ENCODE assay signal across 36 mouse cellular contexts in genomic region chr10:89391571-89392163, GRCm38 (mm10). TPM values are rescaled to one million over a fixed set of nuclear protein-coding genes. Genes with fewer than 3 reads are reported as not detected.
DNase-seq lines count a peak whose midpoint lies in the region; ATAC-seq and TF ChIP-seq lines count a peak whose summit lies in the region.
"Had no signal": no experiment of that assay in that cellular context is flagged by ENCODE, and none has a peak within 500 bp of the region (broad histone marks: within the 10 kb centered on the region; RNA-seq: fewer than 3 reads in every experiment).

No protein-coding gene starts in this region.

- TF ChIP-seq POLR2A in brain, embryonic 14.5 days (IDR thresholded peaks at IDR 0.05; ENCODE audit: borderline replicate concordance, extremely low read depth, insufficient read depth, insufficient read length, poor library complexity, severe bottlenecking) = no peak
- TF ChIP-seq POLR2A in lung, adult 2 months (IDR thresholded peaks at IDR 0.05; ENCODE audit: borderline replicate concordance, extremely low read depth, low read depth, low read length) = no peak

- H3K9me3 ChIP-seq in forebrain, embryonic 13.5 days (replicated peaks) = no peaks in the 10 kb centered on the region
- H3K9me3 ChIP-seq in forebrain, embryonic 12.5 days = no peaks in the 10 kb centered on the region
- no peaks in the 10 kb centered on the region for H3K9me3 ChIP-seq in hindbrain, postnatal 0 days (ENCODE audit: low read length)
- no peaks in the 10 kb centered on the region for H3K9me3 ChIP-seq in hindbrain, embryonic 11.5 days (ENCODE audit: control insufficient read depth, low read length)
- H3K9me3 ChIP-seq: embryonic facial prominence, embryonic 13.5 days; heart, embryonic 13.5 days; hindbrain, embryonic 15.5 days; limb, embryonic 13.5 days; liver, embryonic 12.5 days; megakaryocyte, embryonic 14.5 days; midbrain, embryonic 12.5 days; neural tube, embryonic 15.5 days had no signal

- H3K9ac ChIP-seq in forebrain, embryonic 13.5 days = no peak overlapping the region
- H3K9ac ChIP-seq in forebrain, embryonic 12.5 days = no peak overlapping the region
- H3K9ac ChIP-seq in hindbrain, postnatal 0 days (replicated peaks; ENCODE audit: low read length) = no peak overlapping the region
- no peak overlapping the region for H3K9ac ChIP-seq in hindbrain, embryonic 11.5 days (ENCODE audit: low read depth, low read length)
- H3K9ac ChIP-seq: embryonic facial prominence, embryonic 13.5 days; heart, embryonic 13.5 days; hindbrain, embryonic 15.5 days; limb, embryonic 13.5 days; liver, embryonic 12.5 days; liver, postnatal 0 days; midbrain, embryonic 12.5 days; neural tube, embryonic 15.5 days had no signal

- no peaks in the 10 kb centered on the region for H3K27me3 ChIP-seq in forebrain, embryonic 13.5 days
- H3K27me3 ChIP-seq in forebrain, embryonic 12.5 days = peaks cover 4% of the 10 kb centered on the region
- no peaks in the 10 kb centered on the region for H3K27me3 ChIP-seq in hindbrain, postnatal 0 days (ENCODE audit: insufficient read depth, low read length)
- H3K27me3 ChIP-seq in hindbrain, embryonic 11.5 days (ENCODE audit: control insufficient read depth, insufficient read depth, low read length) = no peaks in the 10 kb centered on the region
- H3K27me3 ChIP-seq: embryonic facial prominence, embryonic 13.5 days; heart, embryonic 13.5 days; hindbrain, embryonic 15.5 days; limb, embryonic 13.5 days; liver, embryonic 12.5 days; megakaryocyte, embryonic 14.5 days; midbrain, embryonic 12.5 days; neural tube, embryonic 15.5 days had no signal

- 33% methylated on average over 4 of the region's 4 CpGs for WGBS in forebrain, embryonic 13.5 days
- 47% methylated on average over 4 of the region's 4 CpGs for WGBS in forebrain, embryonic 12.5 days
- 67% methylated on average over 4 of the region's 4 CpGs for WGBS in hindbrain, postnatal 0 days
- WGBS in hindbrain, embryonic 11.5 days = 82% methylated on average over 4 of the region's 4 CpGs
- 88% methylated on average over 4 of the region's 4 CpGs for WGBS in lung, adult 2 months

- no peak overlapping the region for H3K4me2 ChIP-seq in forebrain, embryonic 13.5 days
- H3K4me2 ChIP-seq in forebrain, embryonic 12.5 days = no peak overlapping the region
- no peak overlapping the region for H3K4me2 ChIP-seq in hindbrain, postnatal 0 days (ENCODE audit: low read depth, low read length)
- H3K4me2 ChIP-seq in hindbrain, embryonic 11.5 days (replicated peaks; ENCODE audit: low read depth, low read length) = no peak overlapping the region
- H3K4me2 ChIP-seq: embryonic facial prominence, embryonic 13.5 days; heart, embryonic 13.5 days; hindbrain, embryonic 15.5 days; limb, embryonic 13.5 days; liver, embryonic 12.5 days; midbrain, embryonic 12.5 days; neural tube, embryonic 15.5 days had no signal

- TF ChIP-seq CTCF in hindbrain, postnatal 0 days (IDR thresholded peaks at IDR 0.05; ENCODE audit: low read depth) = no peak
- TF ChIP-seq CTCF in brain, embryonic 14.5 days (IDR thresholded peaks at IDR 0.05; ENCODE audit: borderline replicate concordance, extremely low read depth, insufficient read depth, insufficient read length) = no peak
- no peak for TF ChIP-seq CTCF in lung, adult 2 months (IDR thresholded peaks at IDR 0.05; ENCODE audit: insufficient read depth, low read length)

- H3K4me3 ChIP-seq in forebrain, embryonic 13.5 days = no peak overlapping the region
- no peak overlapping the region for H3K4me3 ChIP-seq in forebrain, embryonic 12.5 days (replicated peaks)
- no peak overlapping the region for H3K4me3 ChIP-seq in hindbrain, postnatal 0 days (ENCODE audit: low read length)
- H3K4me3 ChIP-seq in hindbrain, embryonic 11.5 days (ENCODE audit: low read depth, low read length) = no peak overlapping the region
- H3K4me3 ChIP-seq in lung, adult 2 months (replicated peaks; ENCODE audit: extremely low read depth, low read depth, low read length) = no peak overlapping the region
- H3K4me3 ChIP-seq: embryonic facial prominence, embryonic 13.5 days; erythroblast, embryonic 14.5 days; gastrocnemius, adult 2 months; heart, adult 2 months; heart, embryonic 13.5 days; hindbrain, embryonic 15.5 days; layer of hippocampus, adult 2 months; left cerebral cortex, adult 2 months; limb, embryonic 13.5 days; liver, embryonic 12.5 days; megakaryocyte, embryonic 14.5 days; midbrain, embryonic 12.5 days; neural tube, embryonic 15.5 days had no signal

- peaks cover 14% of the 10 kb centered on the region; the same call in 1 of the 2 replicates for H3K4me1 ChIP-seq in forebrain, embryonic 13.5 days
- peaks cover 12% of the 10 kb centered on the region for H3K4me1 ChIP-seq in forebrain, embryonic 12.5 days
- H3K4me1 ChIP-seq in hindbrain, postnatal 0 days (ENCODE audit: insufficient read depth, low read length) = 0 out of 2 replicates have a peak, but pooled peaks cover 5% of the 10 kb centered on the region
- H3K4me1 ChIP-seq in hindbrain, embryonic 11.5 days (replicated peaks; ENCODE audit: control insufficient read depth, insufficient read depth, low read length) = no peaks in the 10 kb centered on the region
- H3K4me1 ChIP-seq in lung, adult 2 months (ENCODE audit: control insufficient read depth, insufficient read depth, low read length) = no peaks in the 10 kb centered on the region
- H3K4me1 ChIP-seq: embryonic facial prominence, embryonic 13.5 days; neural tube, embryonic 15.5 days had no signal

- no peak overlapping the region for H3K27ac ChIP-seq in forebrain, embryonic 13.5 days
- no peak overlapping the region for H3K27ac ChIP-seq in forebrain, embryonic 12.5 days
- H3K27ac ChIP-seq in hindbrain, postnatal 0 days = no peak overlapping the region
- no peak overlapping the region for H3K27ac ChIP-seq in hindbrain, embryonic 11.5 days (ENCODE audit: low read depth, low read length)
- H3K27ac ChIP-seq: embryonic facial prominence, embryonic 13.5 days; gastrocnemius, adult 2 months; heart, adult 2 months; heart, embryonic 13.5 days; hindbrain, embryonic 15.5 days; layer of hippocampus, adult 2 months; left cerebral cortex, adult 2 months; limb, embryonic 13.5 days; liver, embryonic 12.5 days; midbrain, embryonic 12.5 days; neural tube, embryonic 15.5 days had no signal

- no peaks in the 10 kb centered on the region for H3K36me3 ChIP-seq in forebrain, embryonic 13.5 days (ENCODE audit: poor library complexity, severe bottlenecking)
- no peaks in the 10 kb centered on the region for H3K36me3 ChIP-seq in forebrain, embryonic 12.5 days (replicated peaks)
- no peaks in the 10 kb centered on the region for H3K36me3 ChIP-seq in hindbrain, postnatal 0 days (ENCODE audit: insufficient read depth, low read length)
- no peaks in the 10 kb centered on the region for H3K36me3 ChIP-seq in hindbrain, embryonic 11.5 days (ENCODE audit: control insufficient read depth, insufficient read depth, low read length)
- H3K36me3 ChIP-seq: embryonic facial prominence, embryonic 13.5 days; heart, embryonic 13.5 days; hindbrain, embryonic 15.5 days; limb, embryonic 13.5 days; liver, embryonic 12.5 days; midbrain, embryonic 12.5 days; neural tube, embryonic 15.5 days had no signal

- peak; percentile 79 for ATAC-seq in forebrain, embryonic 13.5 days
- no peak for ATAC-seq in forebrain, embryonic 12.5 days (ENCODE audit: low FRiP score)
- ATAC-seq in hindbrain, postnatal 0 days = no peak
- no peak for ATAC-seq in hindbrain, embryonic 11.5 days (ENCODE audit: low FRiP score)
- ATAC-seq: liver, embryonic 12.5 days; liver, postnatal 0 days; lung, postnatal 0 days had no signal

- DNase-seq in hindbrain, postnatal 0 days (ENCODE audit: low spot score) = peak; percentile 45
- DNase-seq in hindbrain, embryonic 11.5 days (ENCODE audit: low spot score) = no peak
- DNase-seq in brain, embryonic 14.5 days (ENCODE audit: low read depth) = peak; percentile 77
- DNase-seq in retina, postnatal 1 day = peak; percentile 80
- DNase-seq in lung, adult 2 months = no peak
- DNase-seq: adrenal gland, postnatal 25 days; cerebellum, adult 11 months; cerebellum, adult 9-10 months; embryo, embryonic 11 days; gastrocnemius, adult 2 months; gastrocnemius, postnatal 36 days; heart, adult 2 months; heart, postnatal 10 days; kidney, adult 18-20 months; kidney, postnatal 36 days; liver, postnatal 0 days; lung, postnatal 4 days; right cerebral cortex, adult 18-20 months; thymus, postnatal 4 days had no signal

RNA-seq across cellular contexts. Expression of gene Ano4, which starts 47.1 kb away (rescaled TPM):
- polyA plus RNA-seq in forebrain, embryonic 13.5 days (2015; fragmentation: Nextera tagmentation; extraction: Ambion mirVana) = 2.8 and 3.1 TPM in 2 replicates
- polyA plus RNA-seq in forebrain, embryonic 12.5 days (2016; fragmentation: Nextera tagmentation; extraction: Ambion mirVana) = 1.6 and 1.9 TPM in 2 replicates
- 11.4 and 12.5 TPM in 2 replicates for total RNA-seq in hindbrain, postnatal 0 days (2014; rRNA removed)
- 7.0 and 7.9 TPM in 2 replicates for polyA plus RNA-seq in hindbrain, postnatal 0 days (2015; fragmentation: Nextera tagmentation; extraction: Ambion mirVana)
- 2.5 and 4.1 TPM in 2 replicates for polyA plus RNA-seq in hindbrain, embryonic 11.5 days (2014; fragmentation: Nextera tagmentation; extraction: Ambion mirVana)
- polyA plus RNA-seq in brain, embryonic 14.5 days (2012; rRNA removed) = 6.4 and 8.1 TPM in 2 replicates
- polyA plus RNA-seq in lung, adult 2 months (2012; rRNA removed) = 0.12 and 0.27 TPM in 2 replicates
- total RNA-seq: hematopoietic stem cell, adult 5-6 weeks; MEL; monocyte, adult 5-6 weeks had no signal
- polyA plus RNA-seq: erythroblast, embryonic 14.5 days; liver, postnatal 0 days had no signal

RNA-seq across cellular contexts. Expression of gene Gas2l3, which starts 52.1 kb away (rescaled TPM):
- 18.6 and 19.7 TPM in 2 replicates for polyA plus RNA-seq in forebrain, embryonic 13.5 days (2015; fragmentation: Nextera tagmentation; extraction: Ambion mirVana)
- polyA plus RNA-seq in forebrain, embryonic 12.5 days (2016; fragmentation: Nextera tagmentation; extraction: Ambion mirVana) = 16.8 and 21.9 TPM in 2 replicates
- total RNA-seq in hindbrain, postnatal 0 days (2014; rRNA removed) = 11.7 and 17.8 TPM in 2 replicates
- 5.5 and 6.6 TPM in 2 replicates for polyA plus RNA-seq in hindbrain, postnatal 0 days (2015; fragmentation: Nextera tagmentation; extraction: Ambion mirVana)
- polyA plus RNA-seq in hindbrain, embryonic 11.5 days (2014; fragmentation: Nextera tagmentation; extraction: Ambion mirVana) = 9.3 and 10.3 TPM in 2 replicates
- polyA plus RNA-seq in brain, embryonic 14.5 days (2012; rRNA removed) = 3.6 and 4.4 TPM in 2 replicates
- 0.49 and 0.61 TPM in 2 replicates for polyA plus RNA-seq in lung, adult 2 months (2012; rRNA removed)

Comparison
In these comparisons a context has a peak if more than half of its experiments do, and no peak if none do; other contexts are left out.
1. DNase-seq: peak in hindbrain, postnatal 0 days (single experiment), brain, embryonic 14.5 days (single experiment) and retina, postnatal 1 day (single experiment); none in hindbrain, embryonic 11.5 days (single experiment) and lung, adult 2 months (single experiment).